Mouse (Mus musculus) lung, embryonic 15.5 days (tissue): ENCODE measurements around the gene Slc26a9. TPM values are rescaled to one million over a fixed set of nuclear protein-coding genes. Genes with fewer than 3 reads are reported as not detected.

Experiments used
- ATAC-seq: fragments of 200-750 bp; cut with Nextera tagmentation; 2 replicates; pipeline ENCODE4 v1.8.0; 2017; ENCODE audit warnings: moderate number of reproducible peaks, borderline replicate concordance; ENCODE audit not compliant: low FRiP score, low TSS enrichment; ENCODE audit errors: extremely low read depth
- H3K27ac ChIP-seq: fragments of 300-500 bp; sonication (generic); 2 replicates; pipeline ENCODE4 v1.5.1; 2015; ENCODE audit warnings: moderate library complexity, mild to moderate bottlenecking, inconsistent platforms
- H3K27me3 ChIP-seq: fragments of 300-500 bp; sonication (generic); 2 replicates; pipeline ENCODE4 v1.6.1; 2015; ENCODE audit warnings: inconsistent platforms
- H3K36me3 ChIP-seq: fragments of 300-500 bp; sonication (generic); 2 replicates; pipeline ENCODE4 v1.6.1; 2015; ENCODE audit warnings: inconsistent platforms
- H3K4me1 ChIP-seq: fragments of 300-500 bp; sonication (generic); 2 replicates; pipeline ENCODE4 v1.6.1; 2015; ENCODE audit warnings: inconsistent platforms
- H3K4me2 ChIP-seq: fragments of 300-500 bp; sonication (generic); 2 replicates; pipeline ENCODE4 v1.6.1; 2015; ENCODE audit warnings: inconsistent platforms, mild to moderate bottlenecking, moderate library complexity
- H3K4me3 ChIP-seq: fragments of 300-500 bp; sonication (generic); 2 replicates; pipeline ENCODE4 v1.5.1; 2015; ENCODE audit warnings: mild to moderate bottlenecking, inconsistent platforms
- H3K9ac ChIP-seq: fragments of 300-500 bp; sonication (generic); 2 replicates; pipeline ENCODE4 v1.6.1; 2015; ENCODE audit warnings: inconsistent platforms
- H3K9me3 ChIP-seq: fragments of 300-500 bp; sonication (generic); 2 replicates; pipeline ENCODE4 v1.6.1; 2016; ENCODE audit warnings: inconsistent platforms
- WGBS: fragments of 180-500 bp; shearing (Covaris S2); methylation state at CpG from one replicate; pipeline ENCODE4 v1.1.7; 2015; 5-methylcytosine and 5-hydroxymethylcytosine counted together
- polyA plus RNA-seq: library from polyadenylated mRNA; unstranded; fragments of >200 nt; fragmentation: Nextera tagmentation; extraction: Ambion mirVana; gene quantifications from 2 replicates; pipeline ENCODE4 v1.2.1, GENCODE M21; 2015

Slc26a9 gene
- polyA plus RNA-seq, 1 experiment from 2014 or later = 5.3 TPM

GRCm38 (mm10) chr1:131714388-131715337, 29.2 kb upstream of the Slc26a9 start:
- H3K9ac ChIP-seq = no peak overlapping the region
- ATAC-seq = no peak
- H3K4me2 ChIP-seq = no peak overlapping the region
- H3K4me1 ChIP-seq = peaks cover 8% of the 10 kb centered on the region; the same call in 1 of the 2 replicates
- no peaks in the 10 kb centered on the region for H3K36me3 ChIP-seq
- no peak overlapping the region for H3K4me3 ChIP-seq
- no peak overlapping the region for H3K27ac ChIP-seq
- H3K9me3 ChIP-seq = no peaks in the 10 kb centered on the region
- no peaks in the 10 kb centered on the region for H3K27me3 ChIP-seq
- WGBS = 65% methylated on average over 20 of the region's 20 CpGs

- Histone ChIP-seq H3K4me2 (no peak overlapping the region), H3K27ac (no peak overlapping the region), H3K9me3 (no peaks in the 10 kb centered on the region), H3K27me3 (no peaks in the 10 kb centered on the region), H3K4me1 (peaks cover 8% of the 10 kb centered on the region; the same call in 1 of the 2 replicates), H3K4me3 (no peak overlapping the region), H3K36me3 (no peaks in the 10 kb centered on the region), H3K9ac (no peak overlapping the region)
- ATAC-seq = no peak
- 74% methylated on average over 16 of the region's 16 CpGs for WGBS
These were observed 24.7 kb upstream of the Slc26a9 start for GRCm38 (mm10) chr1:131718952-131719694.

- H3K4me3 ChIP-seq = no peak overlapping the region
- no peak overlapping the region for H3K27ac ChIP-seq
- H3K4me2 ChIP-seq = no peak overlapping the region
- no peaks in the 10 kb centered on the region for H3K36me3 ChIP-seq
- ATAC-seq = no peak
- no peaks in the 10 kb centered on the region for H3K27me3 ChIP-seq
- H3K4me1 ChIP-seq = no peaks in the 10 kb centered on the region
- H3K9me3 ChIP-seq = no peaks in the 10 kb centered on the region
- WGBS = 56% methylated on average over 3 of the region's 3 CpGs
- no peak overlapping the region for H3K9ac ChIP-seq
These were observed 21.8 kb upstream of the Slc26a9 start for GRCm38 (mm10) chr1:131721989-131722388.

- Histone ChIP-seq H3K27me3 (no peaks in the 10 kb centered on the region), H3K9ac (no peak overlapping the region), H3K4me2 (no peak overlapping the region), H3K4me1 (no peaks in the 10 kb centered on the region), H3K27ac (no peak overlapping the region), H3K36me3 (no peaks in the 10 kb centered on the region), H3K9me3 (no peaks in the 10 kb centered on the region), H3K4me3 (no peak overlapping the region)
- ATAC-seq = no peak
- 66% methylated on average over 4 of the region's 4 CpGs for WGBS
These were observed 20.3 kb upstream of the Slc26a9 start for GRCm38 (mm10) chr1:131723549-131723948.

- no peak overlapping the region for H3K4me2 ChIP-seq
- H3K9ac ChIP-seq = no peak overlapping the region
- no peak overlapping the region for H3K27ac ChIP-seq
- no peaks in the 10 kb centered on the region for H3K36me3 ChIP-seq
- H3K4me1 ChIP-seq = no peaks in the 10 kb centered on the region
- WGBS = 27% methylated on average over 6 of the region's 6 CpGs
- no peak for ATAC-seq
- H3K27me3 ChIP-seq = no peaks in the 10 kb centered on the region
- H3K9me3 ChIP-seq = no peaks in the 10 kb centered on the region
- no peak overlapping the region for H3K4me3 ChIP-seq
These were observed 17.2 kb upstream of the Slc26a9 start for GRCm38 (mm10) chr1:131726586-131726985.

GRCm38 (mm10) chr1:131730639-131731437, 13.0 kb upstream of the Slc26a9 start:
- 71% methylated on average over 12 of the region's 12 CpGs for WGBS
- Histone ChIP-seq H3K4me1 (no peaks in the 10 kb centered on the region), H3K9ac (no peak overlapping the region), H3K36me3 (no peaks in the 10 kb centered on the region), H3K27me3 (no peaks in the 10 kb centered on the region), H3K4me2 (no peak overlapping the region), H3K9me3 (no peaks in the 10 kb centered on the region), H3K27ac (no peak overlapping the region), H3K4me3 (no peak overlapping the region)
- no peak for ATAC-seq

- Histone ChIP-seq H3K27ac (no peak overlapping the region), H3K4me3 (no peak overlapping the region), H3K9me3 (no peaks in the 10 kb centered on the region), H3K4me2 (no peak overlapping the region), H3K4me1 (peaks cover 10% of the 10 kb centered on the region), H3K36me3 (no peaks in the 10 kb centered on the region), H3K9ac (no peak overlapping the region), H3K27me3 (no peaks in the 10 kb centered on the region)
- 75% methylated on average over 13 of the region's 13 CpGs for WGBS
- ATAC-seq = no peak
These were observed 10.2 kb upstream of the Slc26a9 start for GRCm38 (mm10) chr1:131733474-131734180.

- no peak for ATAC-seq
These were observed 9.1 kb upstream of the Slc26a9 start for GRCm38 (mm10) chr1:131734657-131735273.

GRCm38 (mm10) chr1:131736494-131736893, 7.3 kb upstream of the Slc26a9 start:
- WGBS = 64% methylated on average over 9 of the region's 9 CpGs
- Histone ChIP-seq H3K27me3 (no peaks in the 10 kb centered on the region), H3K36me3 (no peaks in the 10 kb centered on the region), H3K9me3 (no peaks in the 10 kb centered on the region), H3K4me3 (no peak overlapping the region), H3K4me2 (no peak overlapping the region), H3K27ac (no peak overlapping the region), H3K9ac (no peak overlapping the region), H3K4me1 (peaks cover 13% of the 10 kb centered on the region)
- ATAC-seq = no peak

More at GRCm38 (mm10) chr1:131734657-131735273, 9.1 kb upstream of the Slc26a9 start:
- 85% methylated on average over 6 of the region's 6 CpGs for WGBS
- Histone ChIP-seq H3K9me3 (no peaks in the 10 kb centered on the region), H3K27ac (no peak overlapping the region), H3K4me3 (no peak overlapping the region), H3K36me3 (no peaks in the 10 kb centered on the region), H3K27me3 (no peaks in the 10 kb centered on the region), H3K4me1 (peaks cover 10% of the 10 kb centered on the region), H3K9ac (no peak overlapping the region), H3K4me2 (no peak overlapping the region)

- no peak overlapping the region for H3K9ac ChIP-seq
- no peaks in the 10 kb centered on the region for H3K36me3 ChIP-seq
- H3K9me3 ChIP-seq = no peaks in the 10 kb centered on the region
- no peak overlapping the region for H3K4me2 ChIP-seq
- H3K27me3 ChIP-seq = no peaks in the 10 kb centered on the region
- no peak overlapping the region for H3K4me3 ChIP-seq
- H3K27ac ChIP-seq = no peak overlapping the region
- H3K4me1 ChIP-seq = peaks cover 13% of the 10 kb centered on the region
- ATAC-seq = peak; percentile 82
- 51% methylated on average over 5 of the region's 5 CpGs for WGBS
These were observed 6.6 kb upstream of the Slc26a9 start for GRCm38 (mm10) chr1:131737269-131737668.

- Histone ChIP-seq H3K9me3 (no peaks in the 10 kb centered on the region), H3K4me2 (no peak overlapping the region), H3K4me3 (no peak overlapping the region), H3K9ac (no peak overlapping the region), H3K27ac (no peak overlapping the region), H3K27me3 (no peaks in the 10 kb centered on the region), H3K4me1 (peaks cover 16% of the 10 kb centered on the region), H3K36me3 (no peaks in the 10 kb centered on the region)
- no peak for ATAC-seq
- WGBS = 68% methylated on average over 1 of the region's 1 CpGs
These were observed 5.1 kb upstream of the Slc26a9 start for GRCm38 (mm10) chr1:131738760-131739159.
